Mouse (Mus musculus) lung, embryonic 15.5 days (tissue): Measurements from ENCODE around the gene Irak2. TPM values are rescaled to one million over a fixed set of nuclear protein-coding genes. Genes with fewer than 3 reads are reported as not detected.

Experiments used
- ATAC-seq: fragments of 200-750 bp; cut with Nextera tagmentation; 2 replicates; pipeline ENCODE4 v1.8.0; 2017; ENCODE audit warnings: moderate number of reproducible peaks, borderline replicate concordance; ENCODE audit not compliant: low FRiP score, low TSS enrichment; ENCODE audit errors: extremely low read depth
- H3K27ac ChIP-seq: fragments of 300-500 bp; sonication (generic); 2 replicates; pipeline ENCODE4 v1.5.1; 2015; ENCODE audit warnings: moderate library complexity, mild to moderate bottlenecking, inconsistent platforms
- H3K27me3 ChIP-seq: fragments of 300-500 bp; sonication (generic); 2 replicates; pipeline ENCODE4 v1.6.1; 2015; ENCODE audit warnings: inconsistent platforms
- H3K36me3 ChIP-seq: fragments of 300-500 bp; sonication (generic); 2 replicates; pipeline ENCODE4 v1.6.1; 2015; ENCODE audit warnings: inconsistent platforms
- H3K4me1 ChIP-seq: fragments of 300-500 bp; sonication (generic); 2 replicates; pipeline ENCODE4 v1.6.1; 2015; ENCODE audit warnings: inconsistent platforms
- H3K4me2 ChIP-seq: fragments of 300-500 bp; sonication (generic); 2 replicates; pipeline ENCODE4 v1.6.1; 2015; ENCODE audit warnings: inconsistent platforms, mild to moderate bottlenecking, moderate library complexity
- H3K4me3 ChIP-seq: fragments of 300-500 bp; sonication (generic); 2 replicates; pipeline ENCODE4 v1.5.1; 2015; ENCODE audit warnings: mild to moderate bottlenecking, inconsistent platforms
- H3K9ac ChIP-seq: fragments of 300-500 bp; sonication (generic); 2 replicates; pipeline ENCODE4 v1.6.1; 2015; ENCODE audit warnings: inconsistent platforms
- H3K9me3 ChIP-seq: fragments of 300-500 bp; sonication (generic); 2 replicates; pipeline ENCODE4 v1.6.1; 2016; ENCODE audit warnings: inconsistent platforms
- whole genome bisulfite sequencing: fragments of 180-500 bp; shearing (Covaris S2); methylation state at CpG from one replicate; pipeline ENCODE4 v1.1.7; 2015; 5-methylcytosine and 5-hydroxymethylcytosine counted together
- polyA plus RNA-seq: library from polyadenylated mRNA; unstranded; fragments of >200 nt; fragmentation: Nextera tagmentation; extraction: Ambion mirVana; gene quantifications from 2 replicates; pipeline ENCODE4 v1.2.1, GENCODE M21; 2015

Gene Irak2
- polyA plus RNA-seq, 1 experiment from 2014 or later, result 6.4 TPM

DNA sequence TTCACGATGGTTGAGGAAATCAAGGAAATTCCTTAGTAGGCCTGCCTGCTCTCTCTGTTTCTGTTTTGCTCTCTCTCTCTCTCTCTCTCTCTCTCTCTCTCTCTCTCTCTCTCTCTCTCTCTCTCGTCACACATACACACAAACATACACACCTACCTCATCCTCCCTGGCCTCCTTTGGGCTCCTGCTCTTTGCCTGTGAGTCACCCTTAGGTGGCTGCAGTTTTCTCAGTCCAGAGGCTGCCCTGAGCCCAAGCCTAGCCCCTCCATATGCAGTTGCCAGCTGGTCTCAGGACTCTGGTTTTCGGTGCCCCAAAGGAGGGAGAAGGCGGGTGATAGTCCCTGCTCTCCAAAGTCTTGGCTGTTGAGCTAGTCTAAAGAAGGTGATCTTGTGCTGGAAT, 4.8 kb downstream of the Irak2 start:
- no peak for ATAC-seq
- no peaks in the 10 kb centered on the region for H3K9me3 ChIP-seq
- 77% methylated on average over 4 of the region's 4 CpGs for WGBS
- H3K36me3 ChIP-seq, result no peaks in the 10 kb centered on the region
- H3K4me2 ChIP-seq, result no peak overlapping the region
- H3K9ac ChIP-seq, result no peak overlapping the region
- no peak overlapping the region for H3K27ac ChIP-seq
- H3K27me3 ChIP-seq, result no peaks in the 10 kb centered on the region
- H3K4me1 ChIP-seq, result peaks cover 3% of the 10 kb centered on the region; the same call in 1 of the 2 replicates
- H3K4me3 ChIP-seq, result no peak overlapping the region

DNA sequence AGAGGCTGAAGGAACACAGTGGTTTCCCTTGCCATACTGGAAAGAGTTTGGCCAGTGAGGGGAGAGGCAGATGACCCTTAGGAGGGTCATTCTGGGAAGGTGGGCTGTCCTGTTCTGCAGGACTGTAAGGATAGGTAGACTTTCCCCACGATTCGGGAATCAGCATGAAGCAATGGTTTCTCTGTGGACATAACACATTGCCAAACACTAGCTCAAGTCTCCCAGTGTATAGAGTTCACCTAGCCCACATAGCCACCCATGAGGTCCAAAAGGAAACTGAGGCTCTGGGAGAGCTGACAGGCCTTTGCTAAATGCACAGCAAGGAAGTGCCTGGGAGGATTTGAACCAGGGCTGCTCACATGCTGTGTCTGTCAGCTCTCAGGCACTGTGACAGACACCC, 5.7 kb downstream of the Irak2 start:
- WGBS, result 87% methylated on average over 2 of the region's 2 CpGs
- H3K4me2 ChIP-seq, result no peak overlapping the region

DNA sequence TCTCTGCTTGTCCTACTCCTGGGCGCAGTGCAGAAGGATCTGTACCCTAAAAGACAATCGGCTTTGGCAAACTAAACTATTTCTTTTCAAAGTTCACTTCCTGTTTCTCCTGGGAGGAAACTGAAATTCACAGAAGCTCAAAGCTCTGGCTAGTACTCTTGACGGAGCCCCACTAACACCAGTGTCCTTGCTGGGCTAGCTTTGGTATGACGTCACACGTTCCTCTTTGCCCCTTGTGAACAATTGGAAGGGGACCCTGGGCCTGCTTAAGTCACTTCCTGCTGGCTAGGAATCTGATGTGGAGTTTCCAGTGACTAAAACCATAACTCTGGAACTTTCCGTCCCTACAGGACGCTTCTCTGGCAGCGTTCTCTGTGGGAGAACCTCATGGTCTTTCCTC, 6.5 kb downstream of the Irak2 start:
- 0 out of 2 replicates have a peak, but pooled peaks cover under 1% of the 10 kb centered on the region for H3K4me1 ChIP-seq
- H3K27ac ChIP-seq, result peak overlapping the region; percentile 8; the same call in 1 of the 2 replicates
- no peak overlapping the region for H3K4me3 ChIP-seq
- H3K36me3 ChIP-seq, result no peaks in the 10 kb centered on the region
- no peak for ATAC-seq
- WGBS, result 72% methylated on average over 8 of the region's 8 CpGs
- no peaks in the 10 kb centered on the region for H3K9me3 ChIP-seq
- no peak overlapping the region for H3K9ac ChIP-seq
- no peak overlapping the region for H3K4me2 ChIP-seq
- no peaks in the 10 kb centered on the region for H3K27me3 ChIP-seq

More for the DNA sequence above, 5.7 kb downstream of the Irak2 start:
- no peak overlapping the region for H3K4me3 ChIP-seq
- ATAC-seq, result no peak
- no peak overlapping the region for H3K9ac ChIP-seq
- no peaks in the 10 kb centered on the region for H3K9me3 ChIP-seq
- H3K4me1 ChIP-seq, result no peaks in the 10 kb centered on the region
- H3K27me3 ChIP-seq, result no peaks in the 10 kb centered on the region
- no peak overlapping the region for H3K27ac ChIP-seq
- H3K36me3 ChIP-seq, result no peaks in the 10 kb centered on the region

DNA sequence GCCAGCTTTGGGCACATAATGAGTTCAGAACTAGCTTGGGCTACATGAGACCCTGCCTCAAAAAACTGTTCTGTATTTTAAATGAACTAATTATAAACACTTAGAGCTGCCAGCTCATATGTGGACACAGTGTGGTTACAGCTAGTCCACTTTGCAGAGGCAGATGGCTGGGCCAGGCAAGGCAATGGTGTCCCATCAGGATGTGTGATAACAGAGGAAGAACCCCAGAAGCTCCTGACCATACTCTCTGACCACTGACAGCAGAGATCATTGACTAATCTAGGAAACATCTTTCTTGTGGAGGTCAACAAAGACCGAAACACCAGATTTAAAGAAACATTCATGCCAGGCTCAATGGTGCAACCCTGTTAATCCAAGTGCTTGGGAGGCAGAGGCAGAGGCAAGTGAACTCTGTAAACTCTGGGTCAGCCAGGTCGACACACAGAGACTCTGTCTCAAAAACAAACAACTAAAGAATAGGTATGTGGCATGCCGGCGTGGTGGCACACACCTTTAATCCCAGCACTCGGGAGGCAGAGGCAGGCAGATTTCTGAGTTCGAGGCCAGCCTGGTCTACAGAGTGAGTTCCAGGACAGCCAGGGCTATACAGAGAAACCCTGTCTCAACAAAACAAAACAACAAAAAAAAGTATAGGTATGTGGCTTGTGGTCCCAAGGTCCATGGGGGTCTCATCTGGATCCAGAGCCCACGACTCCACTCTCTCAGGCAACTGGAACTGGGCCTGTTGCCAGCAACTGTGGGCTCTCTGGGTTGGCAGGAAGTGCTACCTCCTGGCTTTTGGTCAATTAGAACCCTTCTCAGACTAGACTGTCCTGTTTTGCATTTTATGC, 11.3 kb downstream of the Irak2 start:
- Histone ChIP-seq H3K36me3 (no peaks in the 10 kb centered on the region), H3K4me2 (no peak overlapping the region), H3K27me3 (no peaks in the 10 kb centered on the region), H3K9ac (no peak overlapping the region), H3K4me3 (no peak overlapping the region), H3K4me1 (0 out of 2 replicates have a peak, but pooled peaks cover 5% of the 10 kb centered on the region), H3K27ac (no peak overlapping the region), H3K9me3 (no peaks in the 10 kb centered on the region)
- WGBS, result 74% methylated on average over 7 of the region's 7 CpGs
- no peak for ATAC-seq

- H3K27me3 ChIP-seq, result no peaks in the 10 kb centered on the region
- no peak for ATAC-seq
- no peaks in the 10 kb centered on the region for H3K9me3 ChIP-seq
- H3K27ac ChIP-seq, result no peak overlapping the region
- 0 out of 2 replicates have a peak, but pooled peaks cover 5% of the 10 kb centered on the region for H3K4me1 ChIP-seq
- H3K9ac ChIP-seq, result no peak overlapping the region
- H3K36me3 ChIP-seq, result no peaks in the 10 kb centered on the region
- WGBS, result 45% methylated on average over 4 of the region's 4 CpGs
- H3K4me3 ChIP-seq, result no peak overlapping the region
- H3K4me2 ChIP-seq, result no peak overlapping the region
Measured at GRCm38 (mm10) chr6:113650197-113650640, 12.0 kb downstream of the Irak2 start.

- H3K4me1 ChIP-seq, result 0 out of 2 replicates have a peak, but pooled peaks cover 5% of the 10 kb centered on the region
- no peak overlapping the region for H3K27ac ChIP-seq
- no peak overlapping the region for H3K4me3 ChIP-seq
- H3K27me3 ChIP-seq, result no peaks in the 10 kb centered on the region
- no peak overlapping the region for H3K9ac ChIP-seq
- 56% methylated on average over 3 of the region's 3 CpGs for WGBS
- ATAC-seq, result no peak
- H3K4me2 ChIP-seq, result no peak overlapping the region
- no peaks in the 10 kb centered on the region for H3K36me3 ChIP-seq
- no peaks in the 10 kb centered on the region for H3K9me3 ChIP-seq
Measured at GRCm38 (mm10) chr6:113651626-113652025, 13.4 kb downstream of the Irak2 start.

GRCm38 (mm10) chr6:113653551-113653950, 15.3 kb downstream of the Irak2 start:
- Histone ChIP-seq H3K27me3 (no peaks in the 10 kb centered on the region), H3K27ac (no peak overlapping the region), H3K36me3 (no peaks in the 10 kb centered on the region), H3K4me2 (no peak overlapping the region), H3K9me3 (no peaks in the 10 kb centered on the region), H3K9ac (no peak overlapping the region), H3K4me3 (no peak overlapping the region), H3K4me1 (0 out of 2 replicates have a peak, but pooled peaks cover 5% of the 10 kb centered on the region)
- ATAC-seq, result no peak
- WGBS, result 88% methylated on average over 7 of the region's 7 CpGs

- no peaks in the 10 kb centered on the region for H3K36me3 ChIP-seq
- 0 out of 2 replicates have a peak, but pooled peaks cover 5% of the 10 kb centered on the region for H3K4me1 ChIP-seq
- H3K27me3 ChIP-seq, result no peaks in the 10 kb centered on the region
- no peak overlapping the region for H3K27ac ChIP-seq
- WGBS, result 65% methylated on average over 8 of the region's 8 CpGs
- no peak overlapping the region for H3K4me2 ChIP-seq
- H3K4me3 ChIP-seq, result no peak overlapping the region
- no peak for ATAC-seq
- H3K9me3 ChIP-seq, result no peaks in the 10 kb centered on the region
- no peak overlapping the region for H3K9ac ChIP-seq
Measured at GRCm38 (mm10) chr6:113654102-113654501, 15.8 kb downstream of the Irak2 start.

GRCm38 (mm10) chr6:113654753-113655397, 16.6 kb downstream of the Irak2 start:
- 0 out of 2 replicates have a peak, but pooled peaks have one; percentile 10 for ATAC-seq
- 55% methylated on average over 16 of the region's 16 CpGs for WGBS
- H3K9ac ChIP-seq, result no peak overlapping the region

DNA sequence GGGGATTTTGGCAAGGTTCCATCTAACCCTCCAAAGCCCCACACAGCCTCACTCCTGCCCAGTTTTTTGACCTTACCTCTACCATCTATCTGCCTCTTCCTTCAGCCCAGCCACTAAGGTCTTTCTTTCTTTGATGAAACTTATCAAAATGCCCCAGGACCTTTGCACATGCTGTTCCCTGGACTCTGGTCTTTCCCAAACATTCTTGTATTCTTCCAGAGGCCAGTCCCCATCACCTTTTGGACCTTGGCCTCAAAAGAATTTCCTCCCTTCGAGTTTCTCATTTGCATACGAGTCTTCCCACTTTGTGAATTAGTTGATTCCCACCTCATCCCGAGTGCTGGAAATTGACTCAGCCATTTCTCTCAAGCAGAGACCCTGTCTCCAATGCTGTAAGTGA, 17.2 kb downstream of the Irak2 start:
- H3K4me1 ChIP-seq, result no peaks in the 10 kb centered on the region
- no peaks in the 10 kb centered on the region for H3K36me3 ChIP-seq
- ATAC-seq, result no peak
- no peak overlapping the region for H3K4me2 ChIP-seq
- H3K9ac ChIP-seq, result no peak overlapping the region
- no peak overlapping the region for H3K27ac ChIP-seq
- no peaks in the 10 kb centered on the region for H3K27me3 ChIP-seq
- 87% methylated on average over 3 of the region's 3 CpGs for WGBS
- H3K9me3 ChIP-seq, result no peaks in the 10 kb centered on the region
- no peak overlapping the region for H3K4me3 ChIP-seq

More at GRCm38 (mm10) chr6:113654753-113655397, 16.6 kb downstream of the Irak2 start:
- Histone ChIP-seq H3K9me3 (no peaks in the 10 kb centered on the region), H3K4me2 (no peak overlapping the region), H3K27ac (no peak overlapping the region), H3K36me3 (no peaks in the 10 kb centered on the region), H3K27me3 (no peaks in the 10 kb centered on the region), H3K4me1 (0 out of 2 replicates have a peak, but pooled peaks cover 4% of the 10 kb centered on the region), H3K4me3 (no peak overlapping the region)

- Histone ChIP-seq H3K9me3 (no peaks in the 10 kb centered on the region), H3K36me3 (no peaks in the 10 kb centered on the region), H3K4me3 (no peak overlapping the region), H3K27ac (no peak overlapping the region), H3K4me2 (no peak overlapping the region), H3K9ac (no peak overlapping the region), H3K27me3 (no peaks in the 10 kb centered on the region), H3K4me1 (peaks cover 10% of the 10 kb centered on the region; the same call in 1 of the 2 replicates)
- no peak for ATAC-seq
- WGBS, result 66% methylated on average over 6 of the region's 6 CpGs
Measured at GRCm38 (mm10) chr6:113656847-113657246, 18.6 kb downstream of the Irak2 start.

DNA sequence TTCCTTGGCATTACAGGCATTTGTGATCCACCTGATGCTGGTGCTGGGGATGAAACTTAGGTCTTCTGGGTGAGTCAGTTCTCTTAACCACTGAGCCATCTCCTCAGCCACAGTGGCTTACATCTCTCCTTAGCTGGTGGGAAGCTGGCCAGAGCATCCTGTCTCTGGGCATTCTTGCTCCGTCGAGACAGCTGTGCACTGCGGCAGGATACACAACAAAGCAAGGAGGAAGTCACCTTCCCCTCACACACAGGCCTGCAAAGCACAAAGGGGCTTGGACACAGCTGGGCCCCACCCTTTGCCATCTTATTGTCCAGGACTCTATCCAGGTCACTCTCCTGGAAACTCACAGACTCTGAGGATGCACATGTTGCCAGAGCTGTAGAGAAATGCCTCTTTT, 20.0 kb downstream of the Irak2 start:
- Histone ChIP-seq H3K9me3 (no peaks in the 10 kb centered on the region), H3K4me2 (no peak overlapping the region), H3K36me3 (no peaks in the 10 kb centered on the region), H3K27ac (peak overlapping the region; percentile 39; the same call in 1 of the 2 replicates), H3K9ac (no peak overlapping the region), H3K4me3 (no peak overlapping the region), H3K4me1 (peaks cover 14% of the 10 kb centered on the region; the same call in 1 of the 2 replicates), H3K27me3 (no peaks in the 10 kb centered on the region)
- no peak for ATAC-seq
- 61% methylated on average over 3 of the region's 3 CpGs for WGBS
